Mouse (Mus musculus): ENCODE results near the gene Cd19. TPM values are rescaled to one million over a fixed set of nuclear protein-coding genes. Genes with fewer than 3 reads are reported as not detected.

Gene Cd19
- polyA plus RNA-seq, 1 experiment from 2014 or later, result not detected

Small RNAs within 50 kb of the gene (microRNA-seq; reads per million reads assigned to microRNA genes)
- not detected for gene Mir7058

Other genes starting within 250 kb of the Cd19 start
- gene Xpo6, start 214.4 kb downstream of the Cd19 start, polyA plus RNA-seq (2014; fragmentation: Nextera tagmentation; extraction: Ambion mirVana), result 63.9 and 69.3 TPM in 2 replicates
- gene Sbk1, start 142.3 kb downstream of the Cd19 start, polyA plus RNA-seq (2014; fragmentation: Nextera tagmentation; extraction: Ambion mirVana), result 290 and 319 TPM in 2 replicates
- gene Lat, start 45.3 kb downstream of the Cd19 start, polyA plus RNA-seq (2014; fragmentation: Nextera tagmentation; extraction: Ambion mirVana), result 0.77 and 0.78 TPM in 2 replicates
- 64.5 and 67.9 TPM in 2 replicates for gene Spns1, start 37.4 kb downstream of the Cd19 start, polyA plus RNA-seq (2014; fragmentation: Nextera tagmentation; extraction: Ambion mirVana)
- 3.9 and 4.0 TPM in 2 replicates for gene Nfatc2ip, start 18.2 kb downstream of the Cd19 start, polyA plus RNA-seq (2014; fragmentation: Nextera tagmentation; extraction: Ambion mirVana)
- 18.9 and 20.2 TPM in 2 replicates for gene Rabep2, start 13.9 kb upstream of the Cd19 start, polyA plus RNA-seq (2014; fragmentation: Nextera tagmentation; extraction: Ambion mirVana)
- 0.30 and 0.31 TPM in 2 replicates for gene Atp2a1, start 48.2 kb upstream of the Cd19 start, polyA plus RNA-seq (2014; fragmentation: Nextera tagmentation; extraction: Ambion mirVana)
- gene Sh2b1, start 60.5 kb upstream of the Cd19 start, polyA plus RNA-seq (2014; fragmentation: Nextera tagmentation; extraction: Ambion mirVana), result 60.3 and 64.1 TPM in 2 replicates
- gene Tufm, start 72.5 kb upstream of the Cd19 start, polyA plus RNA-seq (2014; fragmentation: Nextera tagmentation; extraction: Ambion mirVana), result 116 and 136 TPM in 2 replicates
- gene Atxn2l, start 88.5 kb upstream of the Cd19 start, polyA plus RNA-seq (2014; fragmentation: Nextera tagmentation; extraction: Ambion mirVana), result 72.6 and 73.7 TPM in 2 replicates
- 162 and 165 TPM in 2 replicates for gene Eif3c, start 151.5 kb upstream of the Cd19 start, polyA plus RNA-seq (2014; fragmentation: Nextera tagmentation; extraction: Ambion mirVana)
- gene Apobr, start 170.1 kb upstream of the Cd19 start, polyA plus RNA-seq (2014; fragmentation: Nextera tagmentation; extraction: Ambion mirVana), result 0.26 and 0.36 TPM in 2 replicates
- 24.7 and 24.8 TPM in 2 replicates for gene Cln3, start 170.9 kb upstream of the Cd19 start, polyA plus RNA-seq (2014; fragmentation: Nextera tagmentation; extraction: Ambion mirVana)
- gene Il27, start 180.1 kb upstream of the Cd19 start, polyA plus RNA-seq (2014; fragmentation: Nextera tagmentation; extraction: Ambion mirVana), result not detected in 2 replicates
- 11.4 and 12.4 TPM in 2 replicates for gene Nupr1, start 216.0 kb upstream of the Cd19 start, polyA plus RNA-seq (2014; fragmentation: Nextera tagmentation; extraction: Ambion mirVana)
- 58.0 and 61.1 TPM in 2 replicates for gene Sgf29, start 234.4 kb upstream of the Cd19 start, polyA plus RNA-seq (2014; fragmentation: Nextera tagmentation; extraction: Ambion mirVana)